Mouse (Mus musculus): ENCODE measurements around the gene Med25. TPM values are rescaled to one million over a fixed set of nuclear protein-coding genes. Genes with fewer than 3 reads are reported as not detected.

The Med25 gene
- polyA plus RNA-seq, 1 experiment from 2014 or later, result 177 TPM

- Histone ChIP-seq H3K4me1 (peaks cover 34% of the 10 kb centered on the region), H3K9me3 (no peaks in the 10 kb centered on the region), H3K4me2 (replicated peaks) (no peak overlapping the region), H3K27me3 (no peaks in the 10 kb centered on the region), H3K4me3 (no peak overlapping the region), H3K27ac (replicated peaks) (no peak overlapping the region), H3K9ac (replicated peaks) (no peak overlapping the region), H3K36me3 (peaks cover 43% of the 10 kb centered on the region)
- ATAC-seq (ENCODE audit: low FRiP score, low read depth), result no peak
- WGBS, result 94% methylated on average over 11 of the region's 11 CpGs
These were observed 32.6 kb downstream of the Med25 start for GRCm38 (mm10) chr7:44859896-44860295.

GRCm38 (mm10) chr7:44857905-44858304, 34.6 kb downstream of the Med25 start:
- Histone ChIP-seq H3K4me2 (replicated peaks) (peak overlapping the region; percentile 68), H3K4me1 (peaks cover 50% of the 10 kb centered on the region), H3K27me3 (no peaks in the 10 kb centered on the region), H3K4me3 (peak overlapping the region; percentile 71), H3K27ac (replicated peaks) (peak overlapping the region; percentile 92; the same call in 1 of the 2 replicates), H3K9me3 (no peaks in the 10 kb centered on the region), H3K36me3 (peaks cover 30% of the 10 kb centered on the region), H3K9ac (replicated peaks) (peak overlapping the region; percentile 89)
- WGBS, result 31% methylated on average over 8 of the region's 8 CpGs
- no peak for ATAC-seq (ENCODE audit: low FRiP score, low read depth)

- peaks cover 50% of the 10 kb centered on the region for H3K4me1 ChIP-seq
- H3K36me3 ChIP-seq, result peaks cover 28% of the 10 kb centered on the region
- H3K9ac ChIP-seq (replicated peaks), result peak within 1 kb of the TSS; percentile 89
- H3K27me3 ChIP-seq, result no peaks in the 10 kb centered on the region
- WGBS, result under 1% methylated on average over 32 of the region's 32 CpGs
- H3K27ac ChIP-seq (replicated peaks), result peak within 1 kb of the TSS; percentile 92
- ATAC-seq (ENCODE audit: low FRiP score, low read depth), result peak; percentile 21; the same call in 1 of the 2 replicates
- peak within 1 kb of the TSS; percentile 71 for H3K4me3 ChIP-seq
- H3K9me3 ChIP-seq, result no peaks in the 10 kb centered on the region
- H3K4me2 ChIP-seq (replicated peaks), result peak within 1 kb of the TSS; percentile 68
These were observed 35.4 kb downstream of the Med25 start, which contains the start of gene Pnkp for GRCm38 (mm10) chr7:44857042-44857552. TSS of gene Pnkp (plus strand) at chr7:44857139.

- Histone ChIP-seq H3K4me3 (peak overlapping the region; percentile 71), H3K27me3 (no peaks in the 10 kb centered on the region), H3K9ac (replicated peaks) (peak overlapping the region; percentile 89; the same call in 1 of the 2 replicates), H3K36me3 (peaks cover 21% of the 10 kb centered on the region), H3K4me1 (peaks cover 57% of the 10 kb centered on the region), H3K9me3 (no peaks in the 10 kb centered on the region), H3K27ac (replicated peaks) (peak overlapping the region; percentile 92), H3K4me2 (replicated peaks) (peak overlapping the region; percentile 68)
- no peak for ATAC-seq (ENCODE audit: low FRiP score, low read depth)
- 69% methylated on average over 9 of the region's 9 CpGs for WGBS
These were observed 36.1 kb downstream of the Med25 start for GRCm38 (mm10) chr7:44856265-44856916.

GRCm38 (mm10) chr7:44855036-44855435, 37.5 kb downstream of the Med25 start:
- WGBS, result 42% methylated on average over 10 of the region's 10 CpGs
- Histone ChIP-seq H3K4me2 (replicated peaks) (peak overlapping the region; percentile 77), H3K27me3 (no peaks in the 10 kb centered on the region), H3K9ac (replicated peaks) (peak overlapping the region; percentile 69), H3K27ac (replicated peaks) (peak overlapping the region; percentile 90), H3K36me3 (peaks cover 18% of the 10 kb centered on the region), H3K4me1 (peaks cover 60% of the 10 kb centered on the region), H3K4me3 (peak overlapping the region; percentile 46), H3K9me3 (no peaks in the 10 kb centered on the region)
- ATAC-seq (ENCODE audit: low FRiP score, low read depth), result no peak

- peak overlapping the region; percentile 90 for H3K27ac ChIP-seq (replicated peaks)
- H3K4me3 ChIP-seq, result peak overlapping the region; percentile 46
- under 1% methylated on average over 45 of the region's 45 CpGs for whole genome bisulfite sequencing
- peaks cover 14% of the 10 kb centered on the region for H3K36me3 ChIP-seq
- no peaks in the 10 kb centered on the region for H3K9me3 ChIP-seq
- ATAC-seq (ENCODE audit: low FRiP score, low read depth), result no peak
- no peaks in the 10 kb centered on the region for H3K27me3 ChIP-seq
- peak overlapping the region; percentile 77 for H3K4me2 ChIP-seq (replicated peaks)
- peaks cover 60% of the 10 kb centered on the region for H3K4me1 ChIP-seq
- H3K9ac ChIP-seq (replicated peaks), result peak overlapping the region; percentile 69
These were observed 38.0 kb downstream of the Med25 start for GRCm38 (mm10) chr7:44854356-44855031.

- peak overlapping the region; percentile 46 for H3K4me3 ChIP-seq
- H3K9me3 ChIP-seq, result no peaks in the 10 kb centered on the region
- peak overlapping the region; percentile 77 for H3K4me2 ChIP-seq (replicated peaks)
- ATAC-seq (ENCODE audit: low FRiP score, low read depth), result no peak
- H3K36me3 ChIP-seq, result peaks cover 13% of the 10 kb centered on the region
- H3K27ac ChIP-seq (replicated peaks), result peak overlapping the region; percentile 90
- H3K27me3 ChIP-seq, result no peaks in the 10 kb centered on the region
- 34% methylated on average over 26 of the region's 26 CpGs for WGBS
- H3K9ac ChIP-seq (replicated peaks), result peak overlapping the region; percentile 69
- peaks cover 60% of the 10 kb centered on the region for H3K4me1 ChIP-seq
These were observed 38.7 kb downstream of the Med25 start for GRCm38 (mm10) chr7:44853596-44854355.

- peaks cover 13% of the 10 kb centered on the region for H3K36me3 ChIP-seq
- no peak for ATAC-seq (ENCODE audit: low FRiP score, low read depth)
- H3K27ac ChIP-seq (replicated peaks), result no peak overlapping the region
- no peaks in the 10 kb centered on the region for H3K9me3 ChIP-seq
- H3K27me3 ChIP-seq, result no peaks in the 10 kb centered on the region
- 91% methylated on average over 2 of the region's 2 CpGs for WGBS
- H3K4me1 ChIP-seq, result peaks cover 56% of the 10 kb centered on the region
- H3K4me2 ChIP-seq (replicated peaks), result no peak overlapping the region; the same call in 1 of the 2 replicates
- H3K9ac ChIP-seq (replicated peaks), result peak overlapping the region; percentile 20; the same call in 1 of the 2 replicates
- H3K4me3 ChIP-seq, result no peak overlapping the region
These were observed 39.4 kb downstream of the Med25 start for GRCm38 (mm10) chr7:44853065-44853464.

- Histone ChIP-seq H3K27ac (replicated peaks) (no peak overlapping the region), H3K4me2 (replicated peaks) (no peak overlapping the region), H3K27me3 (no peaks in the 10 kb centered on the region), H3K9me3 (no peaks in the 10 kb centered on the region), H3K4me1 (peaks cover 57% of the 10 kb centered on the region), H3K9ac (replicated peaks) (no peak overlapping the region; the same call in 1 of the 2 replicates), H3K36me3 (peaks cover 13% of the 10 kb centered on the region), H3K4me3 (0 out of 2 replicates have a peak overlapping the region, but pooled peaks have one; percentile 12)
- WGBS, result 89% methylated on average over 35 of the region's 36 CpGs
- no peak for ATAC-seq (ENCODE audit: low FRiP score, low read depth)
These were observed 40.1 kb downstream of the Med25 start for GRCm38 (mm10) chr7:44852259-44853027.

- peaks cover 14% of the 10 kb centered on the region for H3K36me3 ChIP-seq
- H3K9me3 ChIP-seq, result no peaks in the 10 kb centered on the region
- H3K9ac ChIP-seq (replicated peaks), result no peak overlapping the region
- H3K27me3 ChIP-seq, result no peaks in the 10 kb centered on the region
- ATAC-seq (ENCODE audit: low FRiP score, low read depth), result no peak
- H3K4me1 ChIP-seq, result peaks cover 59% of the 10 kb centered on the region
- no peak overlapping the region for H3K27ac ChIP-seq (replicated peaks)
- no peak overlapping the region for H3K4me3 ChIP-seq
- 0 out of 2 replicates have a peak overlapping the region, but pooled peaks have one; percentile 89 for H3K4me2 ChIP-seq (replicated peaks)
- 94% methylated on average over 12 of the region's 12 CpGs for WGBS
These were observed 40.8 kb downstream of the Med25 start for GRCm38 (mm10) chr7:44851625-44852234.
